Mouse (Mus musculus) embryonic fibroblast, embryonic 13.5 days (primary cell): ENCODE measurements around the gene Hist1h2br.
"Not testable (repeated sequence)": the region's sequence is repeated elsewhere in the genome, so short reads cannot be mapped to it uniquely, and the experiment has no call there.

ENCODE experiments used
- CTCF ChIP-seq: IDR thresholded peaks from 2 replicates; pipeline ENCODE4 v1.5.1; 2011; ENCODE audit warnings: mild to moderate bottlenecking, control low read depth, low read length, moderate library complexity, borderline replicate concordance; ENCODE audit not compliant: insufficient read depth
- POLR2A ChIP-seq: IDR thresholded peaks from 2 replicates; pipeline ENCODE4 v1.6.1; 2011; ENCODE audit warnings: low read depth, mild to moderate bottlenecking, control low read depth, low read length, moderate library complexity

GRCm38 (mm10) chr13:21846356-21846755 lies 12.8 kb downstream of the Hist1h2br start:
- TF ChIP-seq POLR2A, CTCF: not testable (repeated sequence)
